Mouse (Mus musculus) CH12.LX (cell line): ENCODE data around the gene Rho. TPM values are rescaled to one million over a fixed set of nuclear protein-coding genes. Genes with fewer than 3 reads are reported as not detected.
A peak's percentile ranks its signal among the peaks of the same experiment; 100 is the strongest.

ENCODE experiments used
- DNase-seq: peaks from one replicate; pipeline ENCODE4 v3.0.0-alpha.2; 2013; ENCODE audit errors: extremely low read depth
- H3K27ac ChIP-seq: 2 replicates; pipeline ENCODE4 v1.5.1; 2012; ENCODE audit warnings: low read depth, mild to moderate bottlenecking, control low read depth, moderate library complexity; ENCODE audit not compliant: insufficient read depth
- H3K27me3 ChIP-seq: replicated peaks from 2 replicates; pipeline ENCODE3; 2012; ENCODE audit warnings: inconsistent platforms
- H3K36me3 ChIP-seq, 2 experiments: replicated peaks in 1 of 2; 2 replicates each; pipeline versions ENCODE3 to v1.6.1; 2012; ENCODE audit warnings: inconsistent platforms in 1 of 2, low read length in 1 of 2, mild to moderate bottlenecking in 1 of 2, mixed read lengths in 1 of 2, moderate library complexity in 1 of 2; ENCODE audit not compliant: control insufficient read depth in 1 of 2, insufficient read depth in 1 of 2
- H3K4me1 ChIP-seq, 2 experiments: 2 replicates each; pipeline ENCODE4 v1.6.1; 2012; ENCODE audit warnings: inconsistent platforms in 1 of 2, moderate library complexity in 1 of 2; ENCODE audit not compliant: insufficient read depth in 2 of 2, control insufficient read depth in 1 of 2
- H3K4me2 ChIP-seq: 2 replicates; pipeline ENCODE4 v1.6.1; 2012; ENCODE audit warnings: low read depth, mild to moderate bottlenecking, control low read depth; ENCODE audit not compliant: poor library complexity, insufficient read depth, severe bottlenecking
- H3K4me3 ChIP-seq, 3 experiments: fragments of 150-350 bp in 1 of 3; sonication (generic) in 1 of 3; replicated peaks in 1 of 3; 2 replicates each; pipeline versions ENCODE3 to v1.5.1; 2011 to 2012; ENCODE audit warnings: low read depth in 2 of 3, low read length in 2 of 3, mild to moderate bottlenecking in 2 of 3, moderate library complexity in 2 of 3, control low read depth in 1 of 3, improper control_type of control experiment in 1 of 3, inconsistent platforms in 1 of 3, mixed read lengths in 1 of 3; ENCODE audit not compliant: poor library complexity in 1 of 3
- H3K79me2 ChIP-seq: replicated peaks from 2 replicates; pipeline ENCODE4 v1.6.1; 2012; ENCODE audit warnings: mild to moderate bottlenecking, moderate library complexity; ENCODE audit not compliant: control insufficient read depth, poor library complexity, insufficient read depth, severe bottlenecking; ENCODE audit errors: extremely low read depth
- H3K9ac ChIP-seq: 2 replicates; pipeline ENCODE4 v1.6.1; 2012; ENCODE audit warnings: low read depth, mild to moderate bottlenecking, control low read depth, moderate library complexity; ENCODE audit not compliant: insufficient read depth
- H3K9me3 ChIP-seq: replicated peaks from 2 replicates; pipeline ENCODE3; 2012; ENCODE audit warnings: low read length, inconsistent platforms, mixed read lengths
- BHLHE40 ChIP-seq: IDR thresholded peaks from 2 replicates; pipeline ENCODE4 v1.6.1; 2011; ENCODE audit warnings: mild to moderate bottlenecking, low read depth, low read length, improper control_type of control experiment
- CHD1 ChIP-seq: IDR thresholded peaks from 2 replicates; pipeline ENCODE4 v1.6.1; 2012; ENCODE audit warnings: low read depth, low read length, improper control_type of control experiment, inconsistent platforms
- CHD2 ChIP-seq: IDR thresholded peaks from 2 replicates; pipeline ENCODE4 v1.6.1; 2011; ENCODE audit warnings: low read length, improper control_type of control experiment
- CTCF ChIP-seq, 2 experiments: IDR thresholded peaks in 1 of 2; conservative IDR thresholded peaks in 1 of 2; 2 replicates each; pipeline ENCODE4 v1.5.1; 2011 to 2012; ENCODE audit warnings: low read depth in 2 of 2, low read length in 2 of 2, improper control_type of control experiment in 1 of 2, inconsistent platforms in 1 of 2, mild to moderate bottlenecking in 1 of 2, moderate library complexity in 1 of 2
- ELF1 ChIP-seq: IDR thresholded peaks from 2 replicates; pipeline ENCODE4 v1.6.1; 2014; ENCODE audit warnings: low read depth, mild to moderate bottlenecking, inconsistent platforms, low read length, improper control_type of control experiment
- EP300 ChIP-seq: IDR thresholded peaks from 2 replicates; pipeline ENCODE4 v1.6.1; 2011; ENCODE audit warnings: low read length, improper control_type of control experiment
- ETS1 ChIP-seq: conservative IDR thresholded peaks from 2 replicates; pipeline ENCODE4 v1.6.1; 2012; ENCODE audit warnings: low read depth, mild to moderate bottlenecking, inconsistent platforms, low read length, improper control_type of control experiment, moderate library complexity
- GABPA ChIP-seq: IDR thresholded peaks from 2 replicates; pipeline ENCODE4 v1.6.1; 2012; ENCODE audit warnings: low read depth, low read length, improper control_type of control experiment, inconsistent platforms; ENCODE audit not compliant: insufficient replicate concordance
- HCFC1 ChIP-seq: IDR thresholded peaks from 2 replicates; pipeline ENCODE4 v1.6.1; 2012; ENCODE audit warnings: low read depth, mild to moderate bottlenecking, inconsistent platforms, low read length, improper control_type of control experiment
- IRF4 ChIP-seq: IDR thresholded peaks from 2 replicates; pipeline ENCODE4 v1.6.1; 2014; ENCODE audit warnings: low read depth, mild to moderate bottlenecking, inconsistent platforms, low read length, improper control_type of control experiment
- JUN ChIP-seq: IDR thresholded peaks from 2 replicates; pipeline ENCODE4 v1.6.1; 2011; ENCODE audit warnings: low read depth, mild to moderate bottlenecking, low read length, improper control_type of control experiment, moderate library complexity; ENCODE audit not compliant: insufficient read depth
- JUND ChIP-seq: conservative IDR thresholded peaks from 2 replicates; pipeline ENCODE4 v1.6.1; 2011; ENCODE audit warnings: low read depth, low read length, improper control_type of control experiment
- MAFK ChIP-seq: IDR thresholded peaks from 2 replicates; pipeline ENCODE4 v1.6.1; 2011; ENCODE audit warnings: low read length, improper control_type of control experiment; ENCODE audit not compliant: insufficient replicate concordance
- MAX ChIP-seq: IDR thresholded peaks from 2 replicates; pipeline ENCODE4 v1.6.1; 2011; ENCODE audit warnings: low read length, improper control_type of control experiment
- MAZ ChIP-seq: IDR thresholded peaks from 2 replicates; pipeline ENCODE4 v1.6.1; 2012; ENCODE audit warnings: low read depth, mild to moderate bottlenecking, inconsistent platforms, low read length, improper control_type of control experiment, moderate library complexity
- MEF2A ChIP-seq: IDR thresholded peaks from 2 replicates; pipeline ENCODE4 v1.6.1; 2014; ENCODE audit warnings: low read depth, mild to moderate bottlenecking, inconsistent platforms, low read length, improper control_type of control experiment, borderline replicate concordance
- MXI1 ChIP-seq: IDR thresholded peaks from 2 replicates; pipeline ENCODE4 v1.6.1; 2011; ENCODE audit warnings: mild to moderate bottlenecking, low read depth, low read length, improper control_type of control experiment
- MYC ChIP-seq: IDR thresholded peaks from 2 replicates; pipeline ENCODE4 v1.6.1; 2011; ENCODE audit warnings: low read depth, mild to moderate bottlenecking, improper control_type of control experiment, low read length
- NELFE ChIP-seq: IDR thresholded peaks from 2 replicates; pipeline ENCODE4 v1.6.1; 2011; ENCODE audit warnings: low read depth, low read length, improper control_type of control experiment
- NRF1 ChIP-seq: IDR thresholded peaks from 2 replicates; pipeline ENCODE4 v1.6.1; 2014; ENCODE audit warnings: low read depth, mild to moderate bottlenecking, inconsistent platforms, low read length, improper control_type of control experiment, moderate library complexity
- POLR2A ChIP-seq: IDR thresholded peaks from 2 replicates; pipeline ENCODE4 v1.6.1; 2011; ENCODE audit warnings: low read depth, mild to moderate bottlenecking, improper control_type of control experiment, low read length
- POLR2AphosphoS2 ChIP-seq: IDR thresholded peaks from 2 replicates; pipeline ENCODE4 v1.6.1; 2011; ENCODE audit warnings: low read depth, low read length, improper control_type of control experiment
- RAD21 ChIP-seq: IDR thresholded peaks from 2 replicates; pipeline ENCODE4 v1.6.1; 2011; ENCODE audit warnings: low read depth, mild to moderate bottlenecking, low read length, improper control_type of control experiment, moderate library complexity
- SIN3A ChIP-seq: IDR thresholded peaks from 2 replicates; pipeline ENCODE4 v1.6.1; 2012; ENCODE audit warnings: low read length, improper control_type of control experiment, inconsistent platforms
- TBP ChIP-seq: conservative IDR thresholded peaks from 2 replicates; pipeline ENCODE4 v1.6.1; 2011; ENCODE audit warnings: low read depth, low read length, improper control_type of control experiment
- TCF12 ChIP-seq: IDR thresholded peaks from 2 replicates; pipeline ENCODE4 v1.6.1; 2014; ENCODE audit warnings: low read depth, mild to moderate bottlenecking, inconsistent platforms, low read length, improper control_type of control experiment
- UBTF ChIP-seq: IDR thresholded peaks from 2 replicates; pipeline ENCODE4 v1.6.1; 2012; ENCODE audit warnings: low read depth, mild to moderate bottlenecking, inconsistent platforms, low read length, improper control_type of control experiment, moderate library complexity
- USF1 ChIP-seq: IDR thresholded peaks from 2 replicates; pipeline ENCODE4 v1.6.1; 2014; ENCODE audit warnings: low read depth, mild to moderate bottlenecking, inconsistent platforms, low read length, improper control_type of control experiment
- ZC3H11A ChIP-seq: IDR thresholded peaks from 2 replicates; pipeline ENCODE4 v1.6.1; 2012; ENCODE audit warnings: low read depth, mild to moderate bottlenecking, inconsistent platforms, low read length, improper control_type of control experiment
- ZMIZ1 ChIP-seq: IDR thresholded peaks from 2 replicates; pipeline ENCODE4 v1.6.1; 2012; ENCODE audit warnings: low read depth, mild to moderate bottlenecking, inconsistent platforms, low read length, improper control_type of control experiment
- dilution Hi-C: fragments of 300-500 bp; cut with MboI; formaldehyde crosslinking; loops from 2 replicates; pipeline ENCODE4 v1.14.3; 2020; ENCODE audit warnings: low sequenced_read_pairs; ENCODE audit not compliant: extremely low pct_unique_long_range_greater_than_20kb, extremely low pct_ligation_motif_present
- in situ Hi-C: fragments of 300-500 bp; cut with MboI; formaldehyde crosslinking; loops from 3 replicates; pipeline ENCODE4 v1.14.3; 2019; ENCODE audit warnings: low sequenced_read_pairs, low pct_ligation_motif_present, low pct_unique_long_range_greater_than_20kb, mixed read lengths
- polyA plus RNA-seq: library from polyadenylated mRNA; unstranded; fragments of >175 nt; gene quantifications from 2 replicates; pipeline ENCODE4 v1.2.1, GENCODE M21; 2012; ENCODE audit warnings: low read depth; ENCODE audit not compliant: insufficient read length
- total RNA-seq, 2 experiments: library from RNA; depleted of rRNA; stranded (reverse); fragments of 300-350 nt in 1 of 2; fragments of >200 nt in 1 of 2; gene quantifications; 2 replicates each; pipeline ENCODE4 v1.2.3; 2012 to 2014

Gene Rho
- total and polyA plus RNA-seq, 3 experiments: 0.04 TPM; not detected in 1

DNA sequence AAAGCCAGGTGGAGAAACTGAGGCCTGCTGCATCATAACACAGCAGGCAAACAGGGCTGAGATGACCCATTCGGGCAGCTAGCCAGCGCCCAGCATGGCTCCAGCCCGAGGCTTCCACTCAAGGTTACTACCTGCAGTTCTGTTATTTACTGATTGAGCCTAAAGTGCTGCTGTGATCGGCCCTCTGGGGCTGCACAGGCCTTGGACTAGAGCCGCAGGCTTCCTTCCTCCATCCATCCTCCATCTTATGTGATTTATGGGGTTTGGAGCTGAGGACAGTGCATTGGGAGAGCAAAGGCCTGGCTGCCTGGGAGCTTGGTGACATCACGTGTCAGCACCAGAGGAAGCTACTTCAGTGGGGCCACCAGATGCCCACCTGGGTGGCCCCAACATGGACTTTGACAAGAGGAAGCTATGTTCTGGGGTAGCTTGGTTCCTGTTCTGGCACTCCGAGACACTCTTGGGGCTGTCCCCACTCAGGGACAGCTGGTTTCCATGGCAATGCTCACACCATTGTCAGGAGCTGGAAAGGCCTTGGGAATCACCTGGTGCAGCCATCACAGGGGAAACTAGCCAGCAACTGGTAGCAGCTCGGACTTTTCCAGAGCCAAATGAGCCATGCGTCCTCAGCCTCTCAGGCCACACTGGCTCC is 55.7 kb downstream of the Rho start:
- peak overlapping the region; percentile 71 for H3K4me2 ChIP-seq

DNA sequence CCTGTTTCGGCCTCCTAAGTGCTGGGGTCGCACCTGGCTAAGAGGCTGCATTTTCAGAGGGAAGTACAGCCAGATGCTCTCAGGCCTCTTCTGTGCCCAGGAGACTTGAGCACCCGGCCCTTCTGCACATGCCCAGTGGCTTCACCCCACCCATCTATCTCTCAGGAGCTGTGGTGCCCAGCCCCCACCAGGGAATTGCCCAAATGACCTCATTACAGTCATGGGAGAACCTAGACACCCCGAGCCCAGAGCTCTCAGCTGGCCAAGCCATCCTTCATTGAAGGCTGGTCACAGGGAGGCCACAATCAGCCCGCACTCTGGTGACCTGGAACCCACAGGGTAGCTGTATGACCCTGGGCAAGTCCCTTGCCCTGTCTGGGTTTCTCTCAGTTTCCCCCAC is 57.5 kb downstream of the Rho start:
- Histone ChIP-seq H3K27me3 (peaks cover 9% of the 10 kb centered on the region), H3K4me2 (peak overlapping the region; percentile 58; the same call in 1 of the 2 replicates)
- dilution Hi-C loops: no loop called here
- TF ChIP-seq MYC (peak; percentile 21; the same call in 1 of the 2 replicates), NELFE (peak; percentile 43; the same call in 1 of the 2 replicates), JUN (peak; percentile 91), MAZ (peak; percentile 96), MAFK (0 out of 2 replicates have a peak, but pooled peaks have one; percentile 47), ZC3H11A (no peak), MAX (0 out of 2 replicates have a peak, but pooled peaks have one; percentile 10), CTCF (conservative IDR thresholded peaks at IDR 0.05 in 1 of 2, IDR thresholded peaks at IDR 0.05 in 1 of 2; ENCODE audit: low read depth in 2 of 2, low read length in 2 of 2) (no peak), CHD2 (peak; percentile 95), ELF1 (0 out of 2 replicates have a peak, but pooled peaks have one; percentile 4), EP300 (peak; percentile 88), JUND (peak; percentile 75), NRF1 (peak; percentile 87), POLR2A (0 out of 2 replicates have a peak, but pooled peaks have one; percentile 33), HCFC1 (no peak), TCF12 (peak; percentile 95), ETS1 (peak; percentile 99), GABPA (no peak), USF1 (no peak), MEF2A (peak; percentile 85), IRF4 (peak; percentile 88), TBP (peak; percentile 28; the same call in 1 of the 2 replicates), ZMIZ1 (no peak), BHLHE40 (peak; percentile 95)

More for the DNA sequence above, 55.7 kb downstream of the Rho start:
- H3K79me2 ChIP-seq: peaks cover 43% of the 10 kb centered on the region
- H3K27ac ChIP-seq: peak overlapping the region; percentile 97
- peaks cover 0 to 11% of the 10 kb centered on the region in 2 experiments for H3K36me3 ChIP-seq
- no peaks in the 10 kb centered on the region for H3K9me3 ChIP-seq
- dilution Hi-C loops (no loop called here), in situ Hi-C loops (no loop called here)
- peak overlapping the region; percentile 27 for H3K9ac ChIP-seq
- DNase-seq: peak; percentile 82
- peaks cover 48 to 94% of the 10 kb centered on the region in 2 experiments for H3K4me1 ChIP-seq
- H3K4me3 ChIP-seq: peak overlapping the region in 1 of 3 experiments; percentile 8
- TF ChIP-seq ETS1 (peak; percentile 87), MEF2A (peak; percentile 78; the same call in 1 of the 2 replicates), CTCF (conservative IDR thresholded peaks at IDR 0.05 in 1 of 2, IDR thresholded peaks at IDR 0.05 in 1 of 2; ENCODE audit: low read depth in 2 of 2, low read length in 2 of 2) (no peak), ELF1 (peak; percentile 46; the same call in 1 of the 2 replicates), BHLHE40 (peak; percentile 92), RAD21 (no peak), MYC (0 out of 2 replicates have a peak, but pooled peaks have one; percentile 19), IRF4 (peak; percentile 68), UBTF (peak; percentile 30; the same call in 1 of the 2 replicates), POLR2AphosphoS2 (no peak), USF1 (peak; percentile 41; the same call in 1 of the 2 replicates), SIN3A (peak; percentile 86), CHD2 (no peak; the same call in 1 of the 2 replicates), CHD1 (0 out of 2 replicates have a peak, but pooled peaks have one; percentile 55), TCF12 (peak; percentile 95), MXI1 (peak; percentile 79), EP300 (peak; percentile 84)
- TF ChIP-seq, all 38 proteins: peak for 13
- no peaks in the 10 kb centered on the region for H3K27me3 ChIP-seq

More for the DNA sequence above, 57.5 kb downstream of the Rho start:
- Histone ChIP-seq H3K9ac (peak overlapping the region; percentile 21; the same call in 1 of the 2 replicates), H3K4me3 (no peak overlapping the region), H3K4me1 (peaks cover 44 to 95% of the 10 kb centered on the region in 2 experiments), H3K27ac (peak overlapping the region; percentile 97), H3K9me3 (no peaks in the 10 kb centered on the region), H3K36me3 (peaks cover 0 to 6% of the 10 kb centered on the region in 2 experiments), H3K79me2 (peaks cover 55% of the 10 kb centered on the region)
- DNase-seq: peak; percentile 97
- in situ Hi-C loops: no loop called here
